Mouse (Mus musculus): ENCODE data around the gene Ska3. TPM values are rescaled to one million over a fixed set of nuclear protein-coding genes. Genes with fewer than 3 reads are reported as not detected.
"Not testable (repeated sequence)": the region's sequence is repeated elsewhere in the genome, so short reads cannot be mapped to it uniquely, and the experiment has no call there.

The Ska3 gene
- total RNA-seq (2021) = under 1 TPM; 0.63 to 0.81 TPM

DNA sequence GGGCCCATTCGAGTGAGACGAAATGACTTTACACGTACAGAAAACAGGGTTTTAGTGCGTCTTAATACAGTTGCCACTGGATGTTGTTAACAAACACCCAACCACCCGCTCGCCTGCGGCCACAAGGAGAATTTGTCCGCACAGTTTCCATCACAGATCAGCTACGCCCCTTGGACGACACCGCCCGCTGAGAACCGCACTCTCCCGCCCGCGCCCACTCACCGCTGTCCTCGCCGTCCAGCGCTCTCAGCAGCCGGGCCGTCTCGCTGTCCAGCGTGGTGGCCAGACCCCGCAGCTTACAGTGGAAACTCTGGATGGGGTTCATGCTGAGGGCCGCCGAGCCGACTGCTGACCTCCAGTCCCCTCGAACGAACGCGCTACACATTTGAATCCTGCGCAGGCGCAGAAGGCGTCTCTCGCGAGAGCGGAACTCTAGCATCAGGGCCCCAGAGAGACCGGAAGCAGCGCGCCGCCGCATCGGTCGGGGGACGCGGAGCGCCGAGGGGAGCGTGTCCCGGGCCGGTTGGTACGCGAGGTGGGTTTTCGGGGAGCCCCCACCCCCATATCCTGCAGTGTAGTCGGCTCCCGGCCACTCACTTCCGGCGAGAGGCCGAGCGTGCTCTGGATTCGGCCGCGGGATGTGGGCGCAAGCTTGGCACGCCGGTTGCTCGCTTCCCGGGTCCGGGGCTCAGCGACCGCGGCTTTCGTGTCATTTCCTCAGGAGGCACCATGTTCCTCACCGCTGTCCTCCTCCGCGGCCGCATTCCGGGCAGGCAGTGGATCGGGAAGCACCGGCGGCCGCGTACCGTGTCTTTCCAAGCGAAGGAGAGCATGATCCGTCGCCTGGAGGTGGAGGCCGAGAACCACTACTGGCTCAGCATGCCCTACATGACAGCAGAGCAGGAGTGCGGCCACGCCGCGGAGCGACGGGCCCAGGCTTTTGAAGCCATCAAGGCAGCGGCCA is at the start of gene Ska3, which contains the start of gene Mrpl57:
Ska3 (minus strand) TSS at position 398 of the 964 bp plus-strand sequence.
Mrpl57 (plus strand) TSS at position 447 of the 964 bp plus-strand sequence.
- DNase-seq (ENCODE audit: extremely low spot score in 1 of 2, low spot score in 1 of 2) = peak; percentile 90

DNA sequence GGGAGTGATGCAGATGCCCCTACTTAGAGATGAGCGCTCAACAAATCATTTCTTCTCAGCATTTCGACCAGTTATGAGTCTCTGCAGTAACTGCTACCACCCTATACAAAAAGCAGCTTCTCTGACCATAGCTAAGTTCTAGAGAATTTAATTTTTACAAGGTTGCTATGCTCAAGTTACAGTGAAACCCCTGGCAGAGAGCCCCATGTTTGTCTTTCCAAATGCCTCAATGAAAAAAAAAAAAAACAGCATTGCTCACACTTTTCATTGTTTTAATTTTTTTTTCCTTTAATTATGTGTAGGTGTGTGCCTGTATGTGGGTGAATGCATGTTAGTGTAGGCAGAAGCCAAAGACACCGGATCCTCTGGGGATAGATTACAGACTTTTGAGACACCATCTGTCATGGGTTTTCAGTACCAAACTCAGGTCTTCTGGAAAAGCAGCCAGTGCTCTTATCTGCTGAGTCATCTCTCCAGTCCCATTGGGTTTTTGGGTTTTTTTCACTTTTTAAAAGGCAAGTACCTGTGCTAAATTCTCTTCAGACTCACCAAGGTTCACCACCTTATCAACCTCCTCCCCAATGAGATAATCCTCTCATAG is 40.8 kb upstream of the Ska3 start:
- DNase-seq (ENCODE audit: extremely low spot score in 1 of 2, low spot score in 1 of 2) = no peak

DNA sequence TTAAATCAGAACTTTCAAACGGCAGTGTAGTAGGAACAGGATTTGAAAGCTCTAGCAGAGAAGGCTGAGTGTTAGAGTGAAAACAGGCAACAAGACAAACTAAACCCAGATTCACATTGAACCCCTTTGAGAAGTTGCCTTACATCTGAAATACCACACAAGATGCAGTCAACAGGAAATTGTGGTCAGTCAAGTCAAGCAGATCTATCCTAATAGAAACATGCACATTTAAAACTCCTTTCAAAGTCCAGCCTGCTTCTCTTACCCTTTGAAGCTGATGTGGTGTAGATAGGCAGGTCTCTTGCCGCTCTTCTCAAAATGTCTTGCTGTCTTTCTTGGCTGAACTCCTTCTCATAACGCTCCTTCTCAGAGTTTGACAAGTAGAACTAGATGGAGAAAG is 39.3 kb upstream of the Ska3 start:
- no peak for DNase-seq (ENCODE audit: extremely low spot score in 1 of 2, low spot score in 1 of 2)

DNA sequence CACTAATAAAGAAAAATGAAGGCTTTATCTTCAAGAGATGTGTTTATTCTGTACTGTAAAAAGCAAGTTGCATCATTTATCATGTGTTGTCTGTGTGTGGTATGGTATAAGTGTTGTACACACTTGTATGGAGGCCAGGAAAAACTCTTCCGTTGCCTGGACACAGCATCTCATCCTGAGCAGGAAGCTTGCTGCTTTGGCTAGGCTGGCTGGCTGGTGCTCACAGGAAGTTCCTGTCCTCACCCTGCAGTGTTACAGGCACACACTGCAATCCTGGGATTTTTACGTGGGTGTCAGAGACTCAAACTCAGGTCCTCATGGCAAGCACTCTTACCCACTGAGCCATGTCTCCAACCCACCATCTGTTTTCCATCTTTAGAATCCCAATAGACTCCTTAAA is 37.1 kb upstream of the Ska3 start:
- no peak for DNase-seq (ENCODE audit: extremely low spot score in 1 of 2, low spot score in 1 of 2)

DNA sequence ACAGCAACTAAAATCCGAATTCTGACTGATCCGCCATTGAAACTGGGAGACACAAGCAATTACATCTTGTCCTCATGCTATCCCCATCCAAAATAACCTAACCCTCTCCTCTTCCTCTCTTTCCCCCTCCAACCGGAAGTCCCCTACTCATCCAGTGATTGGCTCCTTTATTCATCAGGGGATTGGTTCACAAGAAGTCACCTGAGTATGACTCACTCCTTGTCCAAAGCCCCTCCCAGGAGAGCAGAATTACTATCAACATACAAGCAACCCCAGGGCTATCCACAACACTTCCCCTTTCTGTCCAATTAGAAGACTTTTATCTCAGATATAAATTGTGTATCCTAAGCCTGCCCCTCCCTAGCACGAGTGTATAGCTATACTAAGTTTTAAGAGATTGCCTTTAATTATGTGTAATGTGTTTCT is 36.0 kb upstream of the Ska3 start:
- DNase-seq (ENCODE audit: extremely low spot score in 1 of 2, low spot score in 1 of 2) = no peak

DNA sequence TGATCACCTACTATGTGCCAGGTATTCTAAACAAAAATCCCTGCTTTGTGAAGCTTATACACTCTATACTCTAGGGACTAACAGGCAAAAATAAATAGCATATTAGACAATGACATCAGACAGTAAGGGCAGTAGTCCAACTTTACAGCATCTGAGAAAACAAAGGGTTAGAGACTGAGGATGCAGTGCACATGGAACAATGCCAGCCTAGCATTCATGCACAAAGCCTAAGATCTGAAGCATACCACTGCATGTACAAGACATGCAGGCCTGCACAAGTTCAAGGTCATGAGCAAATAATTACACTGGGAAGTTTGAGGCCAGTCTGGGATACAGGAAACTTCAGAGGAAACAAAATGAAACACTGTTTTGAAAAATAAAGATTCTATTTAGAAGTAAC is 33.5 kb upstream of the Ska3 start:
- no peak for DNase-seq (ENCODE audit: extremely low spot score in 1 of 2, low spot score in 1 of 2)

DNA sequence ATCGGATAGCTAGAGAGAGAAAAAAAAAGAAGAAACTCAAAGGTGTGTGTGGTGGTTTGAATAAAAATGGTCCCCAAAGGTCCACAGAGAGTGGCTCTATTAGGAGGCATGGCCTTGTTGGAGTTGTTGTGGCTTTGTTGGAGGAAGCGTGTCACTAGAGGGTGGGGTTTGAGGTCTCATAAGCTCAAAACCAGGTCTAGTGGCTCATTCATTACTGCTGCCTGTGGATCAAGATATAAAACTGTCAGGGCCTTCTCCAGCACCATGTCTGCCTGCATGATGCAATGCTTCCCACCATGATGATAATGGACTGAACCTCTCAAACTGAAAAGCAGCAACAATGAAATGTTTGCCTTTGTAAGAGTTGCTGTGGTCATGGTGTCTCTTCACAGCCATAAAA is 32.6 kb upstream of the Ska3 start:
- no peak for DNase-seq (ENCODE audit: extremely low spot score in 1 of 2, low spot score in 1 of 2)

DNA sequence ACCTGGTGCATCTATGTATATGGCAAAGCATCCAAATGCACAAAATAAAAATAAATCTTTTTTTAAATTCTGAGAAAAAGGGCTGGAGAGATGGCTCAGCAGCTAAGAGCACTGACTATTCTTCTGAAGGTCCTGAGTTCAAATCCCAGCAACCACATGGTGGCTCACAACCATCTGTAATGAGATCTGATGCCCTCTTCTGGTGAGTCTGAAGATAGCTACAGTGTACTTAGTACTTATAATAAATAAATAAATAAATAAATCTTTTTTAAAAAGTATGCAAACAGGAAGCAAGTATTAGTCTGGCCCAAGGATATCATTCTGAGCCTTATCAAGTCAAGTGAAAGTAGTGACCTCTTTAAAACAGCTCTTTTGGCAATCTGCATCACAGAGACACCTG is 30.1 kb upstream of the Ska3 start:
- not testable (repeated sequence) for DNase-seq (ENCODE audit: extremely low spot score in 1 of 2, low spot score in 1 of 2)

DNA sequence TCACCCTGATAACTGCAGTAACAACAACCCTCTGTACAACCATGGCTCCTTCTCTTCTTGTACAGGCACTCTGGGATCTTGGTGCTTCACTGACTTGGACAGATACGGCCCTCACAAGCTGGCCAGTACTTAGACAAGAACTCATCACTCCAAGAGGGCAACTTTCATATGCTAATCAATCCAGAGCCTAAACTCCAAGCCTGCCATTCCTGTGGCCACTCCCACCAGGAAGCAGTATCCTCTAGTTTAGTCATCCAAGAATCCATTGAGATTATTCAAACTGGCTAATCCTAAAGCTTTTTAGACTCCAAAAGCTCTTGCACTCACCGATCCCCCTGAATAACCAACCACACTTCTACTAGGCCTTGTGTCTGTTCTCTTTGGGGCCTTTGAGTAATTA is 27.0 kb upstream of the Ska3 start:
- no peak for DNase-seq (ENCODE audit: extremely low spot score in 1 of 2, low spot score in 1 of 2)

DNA sequence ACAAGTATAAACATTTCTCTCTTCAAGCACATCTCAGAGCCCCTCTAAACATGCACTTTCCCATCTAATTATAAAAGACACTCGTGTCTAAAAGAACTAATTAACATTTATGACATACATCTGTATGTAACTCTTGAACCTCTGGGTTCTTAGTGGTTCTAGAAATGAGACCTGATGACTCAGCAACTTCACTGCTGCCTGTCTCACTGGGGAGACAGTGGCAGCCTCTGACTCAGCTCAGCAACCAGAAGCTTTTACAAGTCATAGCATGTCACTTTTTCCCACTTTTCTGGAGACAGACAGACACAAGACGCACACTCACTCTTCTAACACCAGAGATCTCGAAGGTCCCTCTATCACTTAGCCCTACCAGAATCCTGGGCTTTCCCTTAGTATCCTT is 24.3 kb upstream of the Ska3 start:
- DNase-seq (ENCODE audit: extremely low spot score in 1 of 2, low spot score in 1 of 2) = no peak

DNA sequence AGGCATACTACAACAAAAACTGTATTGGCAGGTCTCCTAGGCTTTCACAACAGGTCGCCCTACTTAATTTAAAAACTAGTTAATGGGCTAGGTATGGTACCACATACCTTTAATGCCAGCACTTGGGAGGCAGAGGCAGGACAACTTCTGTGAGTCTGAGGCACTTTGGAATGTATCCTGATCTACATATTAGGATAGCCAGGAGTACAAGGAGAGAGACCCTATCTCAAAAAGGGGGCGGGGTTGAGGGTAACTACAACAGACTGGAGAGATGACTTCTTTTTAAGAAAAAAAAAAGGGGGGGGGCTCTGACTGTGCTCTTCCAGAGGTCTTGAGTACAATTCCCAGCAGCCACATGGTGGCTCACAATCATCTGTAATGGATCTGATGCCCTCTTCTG is 22.7 kb upstream of the Ska3 start:
- DNase-seq (ENCODE audit: extremely low spot score in 1 of 2, low spot score in 1 of 2) = no peak

DNA sequence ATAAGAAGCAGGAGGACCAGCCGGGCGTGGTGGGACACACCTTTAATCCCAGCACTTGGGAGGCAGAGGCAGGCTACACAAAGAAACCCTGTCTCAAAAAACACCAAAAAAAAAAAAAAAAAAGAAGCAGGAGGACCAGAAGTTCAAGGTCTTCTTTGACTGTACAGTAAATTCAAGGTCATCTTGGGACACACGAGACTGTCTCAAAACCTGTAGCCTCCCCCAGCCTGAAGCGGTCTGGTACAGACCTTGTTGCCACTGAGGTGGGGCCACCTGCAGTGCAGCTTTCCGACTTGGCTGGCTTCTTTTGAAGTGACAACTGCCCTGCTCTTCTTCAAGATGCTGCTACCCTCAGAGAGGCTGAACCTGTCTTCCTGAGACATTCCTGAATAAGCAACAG is 22.1 kb upstream of the Ska3 start:
- not testable (repeated sequence) for DNase-seq (ENCODE audit: extremely low spot score in 1 of 2, low spot score in 1 of 2)

DNA sequence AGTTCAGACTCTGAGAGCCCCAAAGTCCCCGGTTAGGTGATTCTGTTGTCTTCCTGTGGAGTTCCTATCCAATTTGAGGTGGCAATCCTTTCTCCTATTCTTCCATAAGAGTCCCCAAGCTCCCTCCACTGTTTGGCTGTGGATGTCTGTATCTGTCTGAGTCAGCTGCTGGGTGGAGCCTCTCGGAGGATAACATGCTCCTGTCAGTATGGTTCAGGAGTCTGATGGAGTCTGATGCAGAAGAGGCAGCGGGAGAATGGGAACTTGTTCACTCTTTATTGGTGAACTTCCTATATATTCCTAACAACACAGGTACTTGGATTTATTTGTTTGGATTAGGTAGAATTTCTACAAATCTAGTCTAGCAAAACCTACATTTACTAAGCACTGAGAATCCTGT is 18.6 kb upstream of the Ska3 start:
- DNase-seq (ENCODE audit: extremely low spot score in 1 of 2, low spot score in 1 of 2) = no peak

DNA sequence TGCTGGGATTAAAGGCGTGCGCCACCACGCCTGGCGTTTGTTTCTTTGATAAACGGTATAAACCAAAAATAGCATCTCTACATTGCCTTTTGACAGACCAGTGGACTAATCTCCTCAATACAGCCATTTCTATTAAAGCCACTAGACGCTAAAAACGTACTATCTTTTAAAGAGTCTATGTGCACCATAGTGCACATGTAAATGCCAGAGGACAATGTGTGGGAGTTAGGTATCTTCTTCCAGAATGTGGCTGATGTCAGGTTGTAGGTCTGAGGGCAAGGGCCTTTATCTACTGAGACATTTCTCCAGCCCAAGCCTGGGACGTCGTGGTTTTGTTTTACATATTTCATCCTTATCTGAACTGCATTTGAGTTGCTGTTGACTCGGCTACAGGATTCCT is 9.2 kb upstream of the Ska3 start:
- no peak for DNase-seq (ENCODE audit: extremely low spot score in 1 of 2, low spot score in 1 of 2)

DNA sequence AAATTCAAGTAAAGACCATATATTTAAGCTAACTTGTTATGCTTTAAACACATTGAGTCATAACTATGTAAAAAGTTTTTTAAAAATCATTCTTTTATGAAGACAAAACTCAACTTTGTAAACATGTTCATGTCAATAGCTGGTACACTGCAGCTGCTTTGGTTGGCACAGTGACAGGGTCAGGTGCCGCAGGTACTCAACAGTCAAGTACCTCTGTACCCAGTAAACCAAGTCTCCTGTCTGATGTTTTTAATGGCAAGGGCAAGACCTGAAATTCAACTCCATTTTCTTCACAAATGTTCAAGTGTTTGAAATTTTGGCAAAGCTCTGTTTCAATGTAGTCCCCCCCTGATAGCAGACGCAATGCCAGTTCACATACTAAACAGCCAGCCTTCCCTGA is 7.5 kb upstream of the Ska3 start:
- no peak for DNase-seq (ENCODE audit: extremely low spot score in 1 of 2, low spot score in 1 of 2)

DNA sequence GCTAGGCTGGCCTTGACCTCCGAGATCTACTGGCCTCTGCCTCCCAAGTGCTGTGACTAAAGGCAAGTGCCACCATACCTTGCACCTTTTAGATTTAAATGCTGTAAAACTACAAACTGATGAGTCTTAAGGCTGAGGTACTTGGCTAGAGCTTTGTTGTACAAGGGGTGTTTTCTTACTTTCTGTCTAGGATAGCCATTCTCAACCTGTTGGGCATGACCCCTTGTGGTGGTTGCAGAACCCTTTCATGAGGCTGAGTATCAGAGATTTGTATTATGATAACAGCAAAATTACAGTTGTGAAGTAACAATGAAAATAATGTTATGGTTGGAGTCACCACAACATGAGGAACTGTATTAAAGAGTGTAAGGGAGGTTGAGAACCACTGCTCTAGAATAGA is 1.3 kb upstream of the Ska3 start:
- DNase-seq (ENCODE audit: extremely low spot score in 1 of 2, low spot score in 1 of 2) = no peak

DNA sequence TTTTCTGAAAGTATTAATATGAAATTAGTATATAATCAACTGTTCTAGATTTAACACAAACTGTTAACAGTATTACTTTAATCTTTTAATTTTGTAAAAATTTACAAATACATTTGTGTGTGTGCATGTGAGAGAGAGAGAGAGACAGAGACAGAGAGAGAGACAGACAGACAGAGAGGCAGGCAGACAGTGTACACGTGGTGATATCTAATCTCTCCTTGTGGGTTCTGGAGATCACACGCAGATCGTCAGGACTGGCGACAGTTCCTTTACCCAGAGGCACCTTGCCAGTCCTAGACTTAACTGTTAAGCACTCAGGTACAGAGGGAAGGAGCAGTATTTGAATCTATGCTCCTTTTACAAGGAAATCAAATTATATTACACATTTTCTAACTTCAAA is 5.1 kb downstream of the Ska3 start:
- DNase-seq (ENCODE audit: extremely low spot score in 1 of 2, low spot score in 1 of 2) = no peak

DNA sequence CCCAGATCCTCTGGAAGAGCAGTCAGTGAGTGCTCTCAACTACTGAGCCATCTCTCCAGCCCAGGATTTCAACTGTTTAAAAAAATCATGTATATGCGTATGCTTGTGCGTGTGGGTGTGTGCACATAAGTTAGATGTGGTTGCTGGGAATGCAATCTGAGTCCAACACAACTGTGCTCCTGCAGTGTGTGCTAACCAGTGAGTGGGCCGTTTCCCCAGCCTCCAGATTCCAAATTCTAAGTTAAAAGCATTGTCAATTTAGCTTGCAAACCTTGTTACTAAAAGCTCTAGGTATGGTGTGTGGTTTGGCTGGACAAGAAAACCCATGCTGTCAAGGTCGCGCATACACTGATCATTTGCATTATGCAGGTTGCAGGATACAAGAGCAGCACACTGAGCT is 14.1 kb downstream of the Ska3 start:
- no peak for DNase-seq (ENCODE audit: extremely low spot score in 1 of 2, low spot score in 1 of 2)

DNA sequence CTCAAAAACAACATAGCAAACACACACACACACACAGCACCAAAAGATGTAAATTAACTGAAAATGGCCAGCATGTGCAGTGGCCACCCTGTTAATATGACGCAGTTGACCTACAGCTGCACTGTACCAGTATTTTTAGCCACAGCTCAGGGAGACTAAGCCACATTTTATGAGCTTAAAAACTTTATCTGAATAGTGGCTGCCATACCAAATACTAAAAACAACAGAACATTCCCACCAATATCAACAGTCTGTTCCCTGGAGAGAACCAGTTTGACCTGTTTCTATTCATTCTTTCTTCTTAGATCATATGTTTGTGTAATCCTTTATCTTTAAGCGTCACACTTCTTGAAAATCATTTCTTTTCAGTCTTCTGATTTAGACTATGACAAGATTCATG is 15.1 kb downstream of the Ska3 start:
- DNase-seq (ENCODE audit: extremely low spot score in 1 of 2, low spot score in 1 of 2) = no peak

DNA sequence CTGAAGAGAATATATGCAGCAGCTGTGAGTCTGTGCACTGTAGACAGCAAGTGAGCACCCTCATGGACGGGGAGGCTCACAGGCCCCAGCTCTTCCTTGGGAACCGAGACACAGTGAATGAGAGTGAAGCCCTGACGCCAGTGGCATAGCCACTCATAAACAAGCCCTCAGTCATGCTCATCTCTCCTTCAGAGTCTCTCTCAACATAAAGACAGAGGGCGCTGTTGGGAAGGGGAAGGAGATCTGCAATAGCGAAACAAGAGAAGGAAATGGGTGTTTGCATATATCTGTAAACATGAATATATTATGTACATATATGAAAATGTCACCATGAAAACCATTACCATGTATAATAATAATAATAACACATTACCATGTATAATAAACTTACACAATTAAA is 17.4 kb downstream of the Ska3 start:
- DNase-seq (ENCODE audit: extremely low spot score in 1 of 2, low spot score in 1 of 2) = no peak

DNA sequence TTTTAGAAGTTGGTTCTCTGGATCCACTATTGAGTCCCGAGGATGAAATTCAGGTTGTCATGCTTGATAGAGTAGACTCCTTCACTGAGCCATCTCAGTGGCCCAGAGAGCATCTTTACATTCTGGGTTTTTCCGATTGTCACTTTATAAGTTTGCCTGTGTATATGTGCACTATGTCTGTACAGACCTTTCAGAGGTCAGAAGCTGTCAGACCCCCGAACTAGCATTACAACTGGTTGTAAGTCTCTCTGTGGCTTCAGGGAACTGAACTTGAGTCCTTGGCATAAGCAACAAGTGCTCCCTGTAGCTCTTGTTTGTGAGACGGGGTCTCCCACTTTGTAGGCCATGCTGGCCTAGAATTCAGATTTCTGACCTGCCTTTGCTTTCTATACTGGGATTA is 22.3 kb downstream of the Ska3 start:
- no peak for DNase-seq (ENCODE audit: extremely low spot score in 1 of 2, low spot score in 1 of 2)

Data from layer of hippocampus, postnatal 25 days (tissue).